Mouse (Mus musculus): ENCODE results near the gene Inpp5d. TPM values are rescaled to one million over a fixed set of nuclear protein-coding genes. Genes with fewer than 3 reads are reported as not detected.

Gene Inpp5d
- polyA plus RNA-seq, 1 experiment from 2014 or later, result 3.3 TPM

DNA sequence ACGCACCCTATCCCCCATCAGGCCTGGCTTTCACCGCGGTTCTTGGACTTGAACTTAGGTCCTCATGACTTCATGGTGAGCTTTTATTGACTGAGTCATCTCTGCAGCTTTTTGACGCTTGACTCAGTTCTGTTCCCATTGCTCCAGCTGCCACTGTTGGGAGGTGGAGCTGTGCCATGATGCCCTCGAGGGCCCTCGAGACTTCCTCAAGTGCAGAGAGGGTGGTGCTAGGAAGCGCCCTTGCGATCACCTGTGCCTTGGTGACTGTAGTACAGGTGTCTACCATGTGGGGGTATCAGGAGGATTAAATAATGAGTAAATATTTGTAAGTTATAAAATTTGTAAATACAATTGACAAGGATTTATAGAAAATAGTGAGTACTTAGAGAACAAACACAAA is 30.1 kb upstream of the Inpp5d start:
- no peaks in the 10 kb centered on the region for H3K4me1 ChIP-seq (ENCODE audit: control insufficient read depth, insufficient read depth, low read length)
- WGBS, result 87% methylated on average over 8 of the region's 8 CpGs
- ATAC-seq (replicated peaks; ENCODE audit: insufficient number of reproducible peaks, low FRiP score, low TSS enrichment, low read depth), result no peak
- no peak overlapping the region for H3K9ac ChIP-seq (replicated peaks; ENCODE audit: low read length)
- DNase-seq (ENCODE audit: low spot score), result no peak
- no peaks in the 10 kb centered on the region for H3K27me3 ChIP-seq (ENCODE audit: control insufficient read depth, insufficient read depth, low read length)
- no peak overlapping the region for H3K4me2 ChIP-seq (ENCODE audit: low read depth, low read length)
- H3K36me3 ChIP-seq (replicated peaks; ENCODE audit: control insufficient read depth, insufficient read depth, low read depth, low read length), result no peaks in the 10 kb centered on the region
- H3K4me3 ChIP-seq (ENCODE audit: low read depth, low read length), result no peak overlapping the region
- H3K9me3 ChIP-seq (replicated peaks; ENCODE audit: control insufficient read depth, low read length), result no peaks in the 10 kb centered on the region
- no peak overlapping the region for H3K27ac ChIP-seq (replicated peaks; ENCODE audit: low read depth, low read length)

DNA sequence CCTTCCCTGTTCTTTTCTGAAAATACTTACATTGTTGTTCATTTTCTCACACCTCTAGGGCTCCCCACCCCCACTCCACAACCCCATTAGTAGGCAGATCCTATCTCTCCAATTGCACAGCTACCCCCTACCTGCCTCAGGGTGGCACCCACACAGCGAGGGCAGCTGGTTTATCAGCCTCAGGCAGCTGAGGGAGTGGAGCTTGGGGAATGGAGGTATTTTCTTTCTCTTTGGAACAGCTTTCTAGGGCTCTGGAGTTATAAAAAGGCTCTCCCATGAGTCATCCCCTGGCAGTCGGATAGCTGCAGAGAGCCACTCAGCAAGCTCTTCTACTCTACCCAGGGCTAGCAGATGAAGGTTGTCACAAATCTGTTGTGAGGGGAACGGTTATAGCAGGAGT is 25.9 kb upstream of the Inpp5d start:
- no peaks in the 10 kb centered on the region for H3K36me3 ChIP-seq (replicated peaks; ENCODE audit: control insufficient read depth, insufficient read depth, low read depth, low read length)
- ATAC-seq (replicated peaks; ENCODE audit: insufficient number of reproducible peaks, low FRiP score, low TSS enrichment, low read depth) (no peak), DNase-seq (ENCODE audit: low spot score) (no peak)
- no peak overlapping the region for H3K4me2 ChIP-seq (ENCODE audit: low read depth, low read length)
- no peaks in the 10 kb centered on the region for H3K4me1 ChIP-seq (ENCODE audit: control insufficient read depth, insufficient read depth, low read length)
- WGBS, result 80% methylated on average over 3 of the region's 3 CpGs
- H3K27ac ChIP-seq (replicated peaks; ENCODE audit: low read depth, low read length), result no peak overlapping the region
- H3K4me3 ChIP-seq (ENCODE audit: low read depth, low read length), result no peak overlapping the region
- H3K9ac ChIP-seq (replicated peaks; ENCODE audit: low read length), result no peak overlapping the region
- H3K27me3 ChIP-seq (ENCODE audit: control insufficient read depth, insufficient read depth, low read length), result no peaks in the 10 kb centered on the region
- H3K9me3 ChIP-seq (replicated peaks; ENCODE audit: control insufficient read depth, low read length), result no peaks in the 10 kb centered on the region

DNA sequence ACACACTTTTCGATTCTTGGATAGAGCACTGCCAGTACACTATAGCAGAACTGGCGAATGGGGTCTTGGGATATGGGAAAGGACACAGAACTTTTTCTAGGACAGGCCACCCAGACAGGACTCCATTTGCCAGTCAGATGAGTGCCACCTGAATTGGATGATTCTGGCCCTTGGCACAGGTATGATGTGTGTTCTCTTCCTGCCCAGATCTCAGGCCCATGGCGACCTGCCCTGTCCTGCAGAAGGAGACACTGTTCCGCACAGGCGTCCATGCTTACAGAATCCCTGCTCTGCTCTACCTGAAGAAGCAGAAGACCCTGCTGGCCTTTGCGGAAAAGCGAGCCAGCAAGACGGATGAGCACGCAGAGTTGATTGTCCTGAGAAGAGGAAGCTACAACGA is 25.4 kb upstream of the Inpp5d start:
- H3K4me3 ChIP-seq (ENCODE audit: low read depth, low read length), result no peak overlapping the region
- no peaks in the 10 kb centered on the region for H3K4me1 ChIP-seq (ENCODE audit: control insufficient read depth, insufficient read depth, low read length)
- 93% methylated on average over 10 of the region's 10 CpGs for WGBS
- no peak overlapping the region for H3K4me2 ChIP-seq (ENCODE audit: low read depth, low read length)
- no peaks in the 10 kb centered on the region for H3K27me3 ChIP-seq (ENCODE audit: control insufficient read depth, insufficient read depth, low read length)
- no peaks in the 10 kb centered on the region for H3K36me3 ChIP-seq (replicated peaks; ENCODE audit: control insufficient read depth, insufficient read depth, low read depth, low read length)
- no peaks in the 10 kb centered on the region for H3K9me3 ChIP-seq (replicated peaks; ENCODE audit: control insufficient read depth, low read length)
- no peak for DNase-seq (ENCODE audit: low spot score)
- H3K27ac ChIP-seq (replicated peaks; ENCODE audit: low read depth, low read length), result no peak overlapping the region
- no peak overlapping the region for H3K9ac ChIP-seq (replicated peaks; ENCODE audit: low read length)
- no peak for ATAC-seq (replicated peaks; ENCODE audit: insufficient number of reproducible peaks, low FRiP score, low TSS enrichment, low read depth)

GRCm38 (mm10) chr1:87600533-87600932 is 19.6 kb upstream of the Inpp5d start:
- H3K9ac ChIP-seq (replicated peaks; ENCODE audit: low read length), result no peak overlapping the region
- no peak for DNase-seq (ENCODE audit: low spot score)
- H3K27me3 ChIP-seq (ENCODE audit: control insufficient read depth, insufficient read depth, low read length), result no peaks in the 10 kb centered on the region
- no peak overlapping the region for H3K4me3 ChIP-seq (ENCODE audit: low read depth, low read length)
- H3K36me3 ChIP-seq (replicated peaks; ENCODE audit: control insufficient read depth, insufficient read depth, low read depth, low read length), result no peaks in the 10 kb centered on the region
- 76% methylated on average over 7 of the region's 7 CpGs for WGBS
- ATAC-seq (replicated peaks; ENCODE audit: insufficient number of reproducible peaks, low FRiP score, low TSS enrichment, low read depth), result no peak
- H3K4me1 ChIP-seq (ENCODE audit: control insufficient read depth, insufficient read depth, low read length), result no peaks in the 10 kb centered on the region
- no peak overlapping the region for H3K4me2 ChIP-seq (ENCODE audit: low read depth, low read length)
- H3K9me3 ChIP-seq (replicated peaks; ENCODE audit: control insufficient read depth, low read length), result no peaks in the 10 kb centered on the region
- H3K27ac ChIP-seq (replicated peaks; ENCODE audit: low read depth, low read length), result no peak overlapping the region

DNA sequence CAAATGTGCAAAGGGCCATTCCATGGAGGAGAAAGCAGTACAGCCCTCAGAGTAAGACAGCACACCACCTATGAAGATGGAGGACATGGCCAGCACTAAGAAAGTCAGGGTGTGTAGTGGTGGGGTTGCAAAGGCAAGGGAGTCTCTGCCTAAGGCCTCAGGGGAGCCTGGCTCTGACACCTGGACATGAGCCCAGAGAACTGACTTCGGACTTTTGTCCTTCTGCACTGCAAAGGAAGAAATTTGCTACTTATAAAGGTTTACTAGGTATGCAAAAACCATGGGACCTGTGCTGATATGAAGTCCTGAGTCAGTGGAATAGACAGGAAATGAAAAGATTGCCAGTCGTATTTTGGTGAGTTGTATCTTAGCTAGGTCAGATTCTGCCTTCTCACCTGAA is 18.3 kb upstream of the Inpp5d start:
- 76% methylated on average over 2 of the region's 2 CpGs for WGBS
- no peak for ATAC-seq (replicated peaks; ENCODE audit: insufficient number of reproducible peaks, low FRiP score, low TSS enrichment, low read depth)
- Histone ChIP-seq H3K27ac (replicated peaks; ENCODE audit: low read depth, low read length) (no peak overlapping the region), H3K9ac (replicated peaks; ENCODE audit: low read length) (no peak overlapping the region), H3K4me2 (ENCODE audit: low read depth, low read length) (no peak overlapping the region), H3K27me3 (ENCODE audit: control insufficient read depth, insufficient read depth, low read length) (no peaks in the 10 kb centered on the region), H3K9me3 (replicated peaks; ENCODE audit: control insufficient read depth, low read length) (no peaks in the 10 kb centered on the region), H3K36me3 (replicated peaks; ENCODE audit: control insufficient read depth, insufficient read depth, low read depth, low read length) (no peaks in the 10 kb centered on the region), H3K4me3 (ENCODE audit: low read depth, low read length) (no peak overlapping the region), H3K4me1 (ENCODE audit: control insufficient read depth, insufficient read depth, low read length) (no peaks in the 10 kb centered on the region)
- DNase-seq (ENCODE audit: low spot score), result no peak

- Histone ChIP-seq H3K9ac (replicated peaks; ENCODE audit: low read length) (no peak overlapping the region), H3K27me3 (ENCODE audit: control insufficient read depth, insufficient read depth, low read length) (no peaks in the 10 kb centered on the region), H3K4me1 (ENCODE audit: control insufficient read depth, insufficient read depth, low read length) (no peaks in the 10 kb centered on the region), H3K4me3 (ENCODE audit: low read depth, low read length) (no peak overlapping the region), H3K27ac (replicated peaks; ENCODE audit: low read depth, low read length) (no peak overlapping the region), H3K36me3 (replicated peaks; ENCODE audit: control insufficient read depth, insufficient read depth, low read depth, low read length) (no peaks in the 10 kb centered on the region), H3K9me3 (replicated peaks; ENCODE audit: control insufficient read depth, low read length) (no peaks in the 10 kb centered on the region), H3K4me2 (ENCODE audit: low read depth, low read length) (no peak overlapping the region)
- ATAC-seq (replicated peaks; ENCODE audit: insufficient number of reproducible peaks, low FRiP score, low TSS enrichment, low read depth) (no peak), DNase-seq (ENCODE audit: low spot score) (no peak)
- 90% methylated on average over 5 of the region's 5 CpGs for WGBS
Observed at GRCm38 (mm10) chr1:87603389-87603788, 16.7 kb upstream of the Inpp5d start.

GRCm38 (mm10) chr1:87605296-87605695 is 14.8 kb upstream of the Inpp5d start:
- Histone ChIP-seq H3K9me3 (replicated peaks; ENCODE audit: control insufficient read depth, low read length) (no peaks in the 10 kb centered on the region), H3K27ac (replicated peaks; ENCODE audit: low read depth, low read length) (no peak overlapping the region), H3K4me2 (ENCODE audit: low read depth, low read length) (no peak overlapping the region), H3K4me3 (ENCODE audit: low read depth, low read length) (no peak overlapping the region), H3K4me1 (ENCODE audit: control insufficient read depth, insufficient read depth, low read length) (no peaks in the 10 kb centered on the region), H3K9ac (replicated peaks; ENCODE audit: low read length) (no peak overlapping the region), H3K27me3 (ENCODE audit: control insufficient read depth, insufficient read depth, low read length) (no peaks in the 10 kb centered on the region), H3K36me3 (replicated peaks; ENCODE audit: control insufficient read depth, insufficient read depth, low read depth, low read length) (no peaks in the 10 kb centered on the region)
- ATAC-seq (replicated peaks; ENCODE audit: insufficient number of reproducible peaks, low FRiP score, low TSS enrichment, low read depth), result no peak
- no peak for DNase-seq (ENCODE audit: low spot score)
- 76% methylated on average over 2 of the region's 2 CpGs for WGBS

GRCm38 (mm10) chr1:87607385-87608091 is 12.6 kb upstream of the Inpp5d start:
- Histone ChIP-seq H3K4me3 (ENCODE audit: low read depth, low read length) (no peak overlapping the region), H3K9me3 (replicated peaks; ENCODE audit: control insufficient read depth, low read length) (no peaks in the 10 kb centered on the region), H3K27ac (replicated peaks; ENCODE audit: low read depth, low read length) (no peak overlapping the region), H3K9ac (replicated peaks; ENCODE audit: low read length) (no peak overlapping the region), H3K36me3 (replicated peaks; ENCODE audit: control insufficient read depth, insufficient read depth, low read depth, low read length) (no peaks in the 10 kb centered on the region), H3K4me2 (ENCODE audit: low read depth, low read length) (no peak overlapping the region), H3K27me3 (ENCODE audit: control insufficient read depth, insufficient read depth, low read length) (no peaks in the 10 kb centered on the region), H3K4me1 (ENCODE audit: control insufficient read depth, insufficient read depth, low read length) (no peaks in the 10 kb centered on the region)
- DNase-seq (ENCODE audit: low spot score) (no peak), ATAC-seq (replicated peaks; ENCODE audit: insufficient number of reproducible peaks, low FRiP score, low TSS enrichment, low read depth) (no peak)
- WGBS, result 79% methylated on average over 21 of the region's 21 CpGs
